Mouse (Mus musculus): Measurements from ENCODE around the gene Kat6b. TPM values are rescaled to one million over a fixed set of nuclear protein-coding genes. Genes with fewer than 3 reads are reported as not detected.

Kat6b gene
- polyA plus RNA-seq, 1 experiment from 2014 or later, result 10.4 TPM

DNA sequence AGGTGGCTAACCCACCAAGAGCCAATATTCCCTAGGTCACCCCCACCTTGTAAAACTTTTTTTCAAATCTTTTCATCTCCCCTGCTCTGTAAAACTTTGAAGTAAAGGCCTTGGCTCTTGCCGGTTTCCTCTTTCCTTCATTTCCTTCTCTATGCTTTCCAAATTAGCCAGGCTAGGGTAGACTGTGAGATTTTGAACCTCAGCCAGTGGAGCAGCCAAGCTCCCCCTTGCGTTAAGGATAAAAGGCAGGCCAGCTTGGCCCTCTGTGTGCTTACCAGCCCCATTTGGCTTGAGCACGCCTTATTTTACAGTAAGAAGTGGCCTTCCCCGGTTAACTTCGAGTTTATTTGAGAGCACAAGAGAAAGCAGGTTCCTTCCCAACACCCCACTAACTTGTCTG is 193.2 kb downstream of the Kat6b start:
- Histone ChIP-seq H3K4me3 (no peak overlapping the region), H3K9me3 (replicated peaks) (no peaks in the 10 kb centered on the region), H3K27ac (replicated peaks) (no peak overlapping the region), H3K4me1 (peaks cover 14% of the 10 kb centered on the region), H3K27me3 (ENCODE audit: low read depth, poor library complexity, severe bottlenecking) (no peaks in the 10 kb centered on the region), H3K36me3 (peaks cover 15% of the 10 kb centered on the region)
- no peak for DNase-seq (ENCODE audit: low spot score)
- 75% methylated on average over 5 of the region's 5 CpGs for WGBS

DNA sequence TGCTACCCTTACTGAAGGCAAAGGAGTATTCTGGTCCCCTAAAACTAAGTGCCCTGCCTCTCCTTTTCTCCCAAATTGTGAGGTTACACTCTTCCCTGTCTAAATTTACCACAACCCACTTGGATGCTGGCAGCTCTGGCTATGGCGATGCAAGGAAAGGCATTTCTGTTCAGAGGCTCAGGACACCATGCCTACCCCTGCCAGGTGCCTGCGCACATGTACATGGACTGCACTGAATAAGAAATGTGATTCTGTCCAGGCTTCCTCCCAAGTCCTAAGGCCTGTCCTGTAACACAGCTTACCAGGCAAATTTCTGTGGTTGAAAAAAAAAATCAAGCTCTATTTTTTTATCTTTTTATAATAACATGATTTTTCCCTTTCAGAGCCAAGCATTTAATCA is 195.0 kb downstream of the Kat6b start:
- DNase-seq (ENCODE audit: low spot score), result no peak
- H3K36me3 ChIP-seq, result no peaks in the 10 kb centered on the region
- H3K27ac ChIP-seq (replicated peaks), result no peak overlapping the region
- H3K27me3 ChIP-seq (ENCODE audit: low read depth, poor library complexity, severe bottlenecking), result no peaks in the 10 kb centered on the region
- no peak overlapping the region for H3K4me3 ChIP-seq
- 95% methylated on average over 2 of the region's 2 CpGs for WGBS
- H3K9me3 ChIP-seq (replicated peaks), result no peaks in the 10 kb centered on the region
- H3K4me1 ChIP-seq, result peaks cover 21% of the 10 kb centered on the region

DNA sequence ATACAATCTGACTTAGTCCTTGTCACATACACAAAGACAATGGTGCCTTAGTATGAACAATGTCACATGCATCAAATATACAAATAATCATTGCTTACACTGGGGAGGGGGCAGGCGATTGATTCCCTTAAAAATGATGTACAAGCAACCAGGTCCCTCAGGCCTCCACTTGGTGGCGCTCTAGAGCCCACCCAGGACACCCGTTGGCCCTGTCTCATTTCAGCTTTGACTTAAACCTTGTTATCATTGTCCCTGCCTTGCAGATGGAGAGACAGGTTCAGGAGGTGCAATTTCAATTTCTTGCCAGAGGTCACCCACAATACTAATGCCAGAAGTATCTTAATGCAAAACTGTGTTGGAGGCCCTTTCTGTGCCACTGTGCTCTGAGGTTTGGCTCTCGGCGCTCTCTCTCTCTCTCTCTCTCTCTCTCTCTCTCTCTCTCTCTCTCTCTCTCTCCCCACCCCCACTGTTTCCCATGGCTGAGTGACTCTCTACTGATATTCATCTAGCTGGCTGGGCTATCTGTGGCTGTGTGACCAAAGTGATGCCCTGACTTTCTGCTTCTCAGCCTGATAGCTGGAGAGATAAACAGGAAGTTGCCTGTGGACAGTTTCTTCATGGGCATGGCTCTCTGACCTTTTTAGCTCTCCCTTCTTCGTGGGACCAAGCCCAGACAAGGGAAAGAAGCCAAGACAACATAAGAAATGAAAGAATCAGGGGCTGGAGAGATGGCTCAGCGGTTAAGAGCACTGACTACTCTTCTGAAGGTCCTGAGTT is 197.5 kb downstream of the Kat6b start:
- Histone ChIP-seq H3K4me3 (no peak overlapping the region), H3K27me3 (ENCODE audit: low read depth, poor library complexity, severe bottlenecking) (no peaks in the 10 kb centered on the region), H3K36me3 (no peaks in the 10 kb centered on the region), H3K27ac (replicated peaks) (no peak overlapping the region), H3K4me1 (peaks cover 34% of the 10 kb centered on the region), H3K9me3 (replicated peaks) (no peaks in the 10 kb centered on the region)
- peak; percentile 62 for DNase-seq (ENCODE audit: low spot score)
- 43% methylated on average over 7 of the region's 7 CpGs for WGBS

DNA sequence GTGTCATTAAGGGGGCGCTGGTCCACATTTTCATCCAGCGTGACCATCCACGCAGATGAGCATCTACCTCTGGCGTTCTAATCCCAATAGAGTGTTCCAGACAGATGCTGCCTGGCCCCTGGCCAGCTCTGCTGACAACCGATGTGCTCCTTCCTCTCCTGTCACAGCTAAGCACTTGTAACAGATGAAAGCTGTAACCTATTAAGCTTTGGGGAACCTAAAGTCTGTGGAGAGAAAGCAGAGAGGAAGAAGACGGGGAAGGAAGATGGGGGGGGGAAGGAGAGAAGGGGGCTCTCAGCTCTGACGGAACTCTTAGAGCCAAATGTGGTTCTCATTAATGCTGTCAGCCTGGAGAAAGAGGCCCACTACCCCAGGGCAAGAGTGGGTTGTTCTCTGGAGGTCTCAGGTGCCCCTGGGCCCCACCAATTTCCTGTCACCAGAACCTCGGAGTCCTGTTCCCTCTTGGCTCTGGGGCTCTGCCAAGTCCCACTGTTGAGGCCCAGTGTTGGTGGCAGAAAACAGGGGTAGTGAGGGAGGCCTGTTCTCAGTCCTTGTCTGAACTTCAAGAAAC is 198.5 kb downstream of the Kat6b start:
- Histone ChIP-seq H3K9me3 (replicated peaks) (no peaks in the 10 kb centered on the region), H3K36me3 (no peaks in the 10 kb centered on the region), H3K4me3 (no peak overlapping the region), H3K27ac (replicated peaks) (peak overlapping the region; percentile 3), H3K27me3 (ENCODE audit: low read depth, poor library complexity, severe bottlenecking) (peaks cover 7% of the 10 kb centered on the region; the same call in 1 of the 2 replicates), H3K4me1 (peaks cover 44% of the 10 kb centered on the region)
- 64% methylated on average over 8 of the region's 8 CpGs for WGBS
- DNase-seq (ENCODE audit: low spot score), result no peak

DNA sequence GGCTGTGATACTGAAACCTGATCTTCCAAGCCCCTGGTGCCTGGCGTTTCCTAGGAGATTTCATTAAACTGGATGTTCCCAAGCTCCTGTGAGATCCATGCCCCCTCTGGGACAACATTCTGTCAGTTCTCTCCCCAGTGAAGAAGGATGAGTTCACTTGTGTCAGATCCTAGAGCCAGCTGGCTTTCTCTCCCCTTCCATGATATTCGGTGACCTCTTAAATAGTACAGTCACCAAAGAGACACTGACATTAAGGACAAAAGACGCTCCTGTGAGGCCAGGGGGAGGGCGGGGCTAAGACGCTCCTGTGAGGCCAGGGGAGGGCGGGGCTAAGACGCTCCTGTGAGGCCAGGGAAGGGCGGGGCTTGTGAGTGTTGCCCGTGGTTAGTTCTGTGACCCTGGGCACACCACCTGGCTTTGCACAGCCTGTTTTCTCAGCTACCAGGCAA is 201.5 kb downstream of the Kat6b start:
- DNase-seq (ENCODE audit: low spot score), result peak; percentile 84
- no peaks in the 10 kb centered on the region for H3K9me3 ChIP-seq (replicated peaks)
- no peaks in the 10 kb centered on the region for H3K36me3 ChIP-seq
- H3K27me3 ChIP-seq (ENCODE audit: low read depth, poor library complexity, severe bottlenecking), result peaks cover 34% of the 10 kb centered on the region
- H3K27ac ChIP-seq (replicated peaks), result peak overlapping the region; percentile 85
- peaks cover 57% of the 10 kb centered on the region for H3K4me1 ChIP-seq
- peak overlapping the region; percentile 49 for H3K4me3 ChIP-seq
- under 1% methylated on average over 9 of the region's 9 CpGs for WGBS

DNA sequence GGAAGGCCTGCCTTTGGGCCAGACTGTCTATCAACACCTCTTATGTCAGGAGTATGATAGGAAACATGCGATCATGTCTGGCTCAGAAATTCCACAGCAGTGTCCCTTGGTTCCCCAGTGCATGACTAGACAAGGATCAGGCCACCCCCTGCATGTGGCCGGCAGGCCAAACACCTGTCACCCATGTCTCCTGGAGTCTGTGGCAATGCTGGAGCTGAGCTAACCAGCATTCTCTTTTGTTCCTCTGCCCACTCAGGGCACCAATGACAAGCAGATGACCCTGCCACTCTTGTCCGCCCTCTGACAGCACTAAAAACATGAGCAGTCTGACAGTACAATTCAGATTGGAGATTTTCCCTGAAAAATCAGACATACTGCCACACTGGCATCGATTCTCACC is 202.6 kb downstream of the Kat6b start:
- H3K27me3 ChIP-seq (ENCODE audit: low read depth, poor library complexity, severe bottlenecking), result peaks cover 45% of the 10 kb centered on the region
- H3K4me1 ChIP-seq, result peaks cover 55% of the 10 kb centered on the region
- WGBS, result 78% methylated on average over 4 of the region's 4 CpGs
- no peak overlapping the region for H3K4me3 ChIP-seq
- peak overlapping the region; percentile 35 for H3K27ac ChIP-seq (replicated peaks)
- no peak for DNase-seq (ENCODE audit: low spot score)
- no peaks in the 10 kb centered on the region for H3K9me3 ChIP-seq (replicated peaks)
- no peaks in the 10 kb centered on the region for H3K36me3 ChIP-seq

DNA sequence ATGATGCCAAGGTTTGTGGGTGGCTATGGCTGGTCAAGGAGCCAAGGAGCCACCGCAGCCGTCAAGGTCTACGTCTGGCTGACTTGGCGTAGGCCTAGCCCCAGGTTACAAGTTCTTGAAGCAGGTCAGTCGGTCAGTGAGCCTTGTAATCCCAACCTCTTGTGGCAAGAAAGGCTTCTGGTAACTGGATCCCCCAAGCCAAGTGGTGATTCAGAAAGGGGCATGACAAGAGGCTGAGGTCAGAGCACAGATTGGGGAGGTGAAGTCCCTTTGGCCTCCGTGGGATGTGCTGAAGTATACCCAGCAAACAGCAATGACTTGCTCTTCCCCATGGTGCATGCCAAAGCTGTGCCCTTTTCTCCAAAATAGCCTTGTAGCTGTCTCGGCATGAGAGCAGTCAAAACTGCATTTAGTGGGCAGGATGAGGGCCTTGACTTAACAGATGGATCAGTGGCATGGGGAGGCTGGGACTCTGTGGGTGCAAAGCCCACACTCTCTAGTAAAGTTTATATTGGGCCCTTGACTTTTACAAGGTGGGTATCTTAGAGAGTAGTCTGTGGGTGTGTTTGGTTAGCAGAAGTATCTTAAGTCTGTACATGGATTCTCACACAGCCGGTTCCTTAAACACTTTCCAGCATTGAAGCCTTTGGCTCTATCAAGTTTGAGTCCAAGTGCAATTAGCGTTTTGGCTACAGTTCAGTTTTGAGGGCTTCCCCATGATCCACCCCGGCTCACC is 204.3 kb downstream of the Kat6b start:
- WGBS, result 81% methylated on average over 10 of the region's 10 CpGs
- no peak for DNase-seq (ENCODE audit: low spot score)

DNA sequence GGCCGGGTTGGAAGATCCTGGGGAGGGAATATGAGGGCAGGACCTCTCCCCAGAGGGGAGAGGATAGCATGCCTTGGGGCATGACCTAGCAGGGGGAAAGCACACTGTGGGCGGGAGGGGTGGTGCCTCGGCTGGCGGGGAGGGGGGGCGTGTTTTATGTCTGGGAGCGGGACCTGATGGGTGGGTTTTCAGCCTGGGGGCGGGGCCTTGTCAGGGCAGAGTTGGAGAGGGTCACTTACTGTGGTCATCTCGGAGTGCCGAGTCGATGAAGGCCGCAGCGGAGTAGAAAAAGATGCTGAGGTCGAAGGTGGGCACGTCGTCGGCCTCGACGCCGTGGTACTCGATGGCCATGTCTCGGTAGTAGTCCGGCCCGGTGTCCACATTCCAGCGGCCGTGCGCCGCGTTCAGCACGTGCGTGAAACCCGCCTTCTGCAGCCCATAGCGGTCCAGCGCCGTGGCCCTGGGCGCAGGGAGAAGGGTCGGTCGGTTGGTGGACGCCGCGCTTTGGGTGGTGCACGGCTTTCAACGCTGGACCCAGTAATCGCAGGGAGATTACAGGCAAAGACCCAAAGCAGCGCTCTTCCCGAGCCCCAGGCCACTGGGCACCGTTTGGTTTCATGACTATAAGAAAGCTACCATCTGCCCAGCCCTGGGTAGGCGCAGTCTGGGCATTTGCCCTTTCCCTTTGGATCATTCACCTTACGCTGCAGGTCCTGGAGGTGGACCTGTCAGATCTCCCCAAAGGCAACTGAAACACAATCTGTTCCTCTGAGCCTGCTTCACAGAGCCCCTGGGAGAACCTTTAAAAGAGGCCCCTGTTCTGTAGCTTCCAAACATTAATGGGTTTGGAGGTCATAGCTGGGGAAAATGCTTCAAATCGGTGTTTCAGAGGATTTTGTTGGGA is 205.4 kb downstream of the Kat6b start:
- H3K27ac ChIP-seq (replicated peaks), result no peak overlapping the region; the same call in 1 of the 2 replicates
- peaks cover 43% of the 10 kb centered on the region for H3K4me1 ChIP-seq
- no peaks in the 10 kb centered on the region for H3K36me3 ChIP-seq
- WGBS, result 11% methylated on average over 49 of the region's 49 CpGs
- peak; percentile 68 for DNase-seq (ENCODE audit: low spot score)
- H3K4me3 ChIP-seq, result peak overlapping the region; percentile 47
- H3K27me3 ChIP-seq (ENCODE audit: low read depth, poor library complexity, severe bottlenecking), result peaks cover 45% of the 10 kb centered on the region
- H3K9me3 ChIP-seq (replicated peaks), result no peaks in the 10 kb centered on the region

More for the DNA sequence above, 204.3 kb downstream of the Kat6b start:
- H3K27me3 ChIP-seq (ENCODE audit: low read depth, poor library complexity, severe bottlenecking), result peaks cover 45% of the 10 kb centered on the region
- peaks cover 45% of the 10 kb centered on the region for H3K4me1 ChIP-seq
- H3K27ac ChIP-seq (replicated peaks), result no peak overlapping the region
- no peaks in the 10 kb centered on the region for H3K9me3 ChIP-seq (replicated peaks)
- H3K36me3 ChIP-seq, result no peaks in the 10 kb centered on the region
- H3K4me3 ChIP-seq, result 0 out of 2 replicates have a peak overlapping the region, but pooled peaks have one; percentile 47

DNA sequence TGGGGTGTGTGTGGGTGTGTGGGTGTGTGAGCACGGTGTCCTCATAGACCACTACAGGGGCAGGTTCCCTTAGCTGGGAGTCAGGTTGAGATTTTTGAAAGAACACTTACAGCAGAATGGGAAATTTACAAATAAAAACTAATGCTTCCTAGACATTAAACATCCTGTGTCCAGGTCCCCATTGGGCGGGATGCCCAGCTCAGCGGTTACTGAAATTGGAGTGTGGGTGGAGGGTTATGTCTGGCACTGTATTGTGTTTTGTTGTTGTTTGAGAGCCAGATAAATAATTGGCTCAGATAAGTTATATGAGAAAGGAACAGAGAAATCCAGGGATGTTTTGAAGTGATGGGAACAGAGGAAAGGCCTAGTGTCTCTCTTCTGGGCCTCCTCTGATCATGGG is 209.8 kb downstream of the Kat6b start:
- Histone ChIP-seq H3K9me3 (replicated peaks) (peaks cover 9% of the 10 kb centered on the region), H3K27ac (replicated peaks) (no peak overlapping the region), H3K36me3 (no peaks in the 10 kb centered on the region), H3K4me3 (no peak overlapping the region), H3K4me1 (peaks cover 10% of the 10 kb centered on the region), H3K27me3 (ENCODE audit: low read depth, poor library complexity, severe bottlenecking) (peaks cover 26% of the 10 kb centered on the region)
- WGBS, result 89% methylated on average over 3 of the region's 3 CpGs
- no peak for DNase-seq (ENCODE audit: low spot score)

DNA sequence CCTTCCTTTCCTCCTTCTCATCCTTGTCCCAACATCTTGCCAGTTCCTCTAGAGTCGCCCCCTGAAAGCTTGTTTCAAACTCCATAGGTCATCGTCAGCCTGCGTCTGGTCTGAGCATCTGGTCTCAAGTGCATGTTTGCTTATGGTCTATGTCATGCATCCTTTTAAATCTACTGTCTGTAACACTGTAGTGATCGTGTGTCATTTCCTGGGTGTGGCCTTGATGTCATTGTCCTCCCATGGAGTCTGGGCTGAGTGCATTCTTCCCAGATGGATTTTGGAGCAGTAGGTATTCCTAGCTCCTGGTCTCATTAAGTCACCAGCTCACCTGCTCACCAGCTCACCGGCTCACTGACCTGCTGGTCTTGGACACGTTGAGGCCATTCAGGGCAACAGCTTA is 213.8 kb downstream of the Kat6b start:
- no peak for DNase-seq (ENCODE audit: low spot score)
- 84% methylated on average over 6 of the region's 6 CpGs for WGBS
- Histone ChIP-seq H3K27me3 (ENCODE audit: low read depth, poor library complexity, severe bottlenecking) (no peaks in the 10 kb centered on the region), H3K4me1 (0 out of 2 replicates have a peak, but pooled peaks cover 2% of the 10 kb centered on the region), H3K27ac (replicated peaks) (no peak overlapping the region), H3K36me3 (no peaks in the 10 kb centered on the region), H3K9me3 (replicated peaks) (peaks cover 9% of the 10 kb centered on the region), H3K4me3 (no peak overlapping the region)

DNA sequence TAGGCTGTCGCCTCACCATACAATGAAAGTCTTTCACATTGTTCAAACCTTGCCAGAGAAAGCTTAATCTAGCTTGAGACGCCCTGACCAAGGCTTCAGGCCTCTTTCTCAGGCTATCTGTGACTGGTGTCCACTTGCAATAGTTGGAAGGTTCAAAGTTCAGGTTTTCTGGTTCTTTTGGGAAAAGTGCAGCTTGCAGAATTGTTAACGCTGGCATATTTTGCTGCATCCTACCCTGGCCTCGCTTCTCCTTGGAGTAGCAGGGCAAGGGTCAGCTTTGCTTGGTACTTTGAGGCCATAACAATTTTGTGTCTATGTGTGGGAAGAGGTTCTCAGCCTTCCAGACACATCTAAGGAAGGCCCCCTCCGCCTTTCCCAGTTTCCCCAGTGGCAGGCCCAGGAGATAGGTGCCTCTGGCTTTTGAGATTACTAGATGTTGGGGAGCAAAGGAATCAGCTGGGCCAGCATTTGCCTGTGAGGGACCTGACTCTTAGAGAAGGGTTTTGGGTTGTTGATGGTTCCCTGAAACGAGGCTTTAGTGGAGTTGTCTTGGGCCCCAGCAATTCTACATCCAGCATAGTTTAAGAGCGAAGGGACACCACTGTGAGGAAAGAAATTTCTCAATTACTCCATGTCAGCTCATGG is 215.1 kb downstream of the Kat6b start:
- whole genome bisulfite sequencing, result 87% methylated on average over 7 of the region's 7 CpGs
- Histone ChIP-seq H3K4me3 (no peak overlapping the region), H3K36me3 (no peaks in the 10 kb centered on the region), H3K27me3 (ENCODE audit: low read depth, poor library complexity, severe bottlenecking) (no peaks in the 10 kb centered on the region), H3K4me1 (0 out of 2 replicates have a peak, but pooled peaks cover 2% of the 10 kb centered on the region), H3K9me3 (replicated peaks) (peaks cover 9% of the 10 kb centered on the region), H3K27ac (replicated peaks) (no peak overlapping the region)
- no peak for DNase-seq (ENCODE audit: low spot score)

DNA sequence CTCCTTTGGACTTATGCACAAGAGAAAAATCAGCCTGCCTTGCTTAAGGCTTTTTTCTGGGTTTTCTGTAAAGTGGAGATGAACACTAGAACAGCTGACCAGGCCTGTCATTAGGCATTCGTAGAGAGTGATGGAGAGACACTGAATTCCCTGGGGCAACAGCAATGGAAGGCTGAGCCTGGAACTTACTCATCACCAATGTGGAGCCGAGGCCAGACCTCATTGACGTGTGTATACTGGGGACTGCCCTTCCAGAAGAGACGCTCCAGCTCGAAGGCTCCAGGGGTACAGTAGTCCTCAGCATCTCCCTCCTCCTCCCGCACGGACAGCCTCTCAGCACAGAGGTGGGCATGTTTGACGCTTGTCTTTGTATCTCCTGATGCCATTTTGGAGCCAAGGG is 221.5 kb downstream of the Kat6b start:
- no peaks in the 10 kb centered on the region for H3K36me3 ChIP-seq
- no peaks in the 10 kb centered on the region for H3K9me3 ChIP-seq (replicated peaks)
- DNase-seq (ENCODE audit: low spot score), result no peak
- H3K27ac ChIP-seq (replicated peaks), result no peak overlapping the region
- no peaks in the 10 kb centered on the region for H3K27me3 ChIP-seq (ENCODE audit: low read depth, poor library complexity, severe bottlenecking)
- H3K4me1 ChIP-seq, result peaks cover 14% of the 10 kb centered on the region
- H3K4me3 ChIP-seq, result no peak overlapping the region
- WGBS, result 93% methylated on average over 8 of the region's 8 CpGs

All from midbrain, embryonic 10.5 days (tissue).